Mouse (Mus musculus) midbrain, embryonic 14.5 days (tissue): ENCODE measurements at regions not wholly inside any gene's neighbourhood (a gene's known extent, or its start where the extent isn't known, plus 50 kb on each side); places are given as distances from the start of the nearest gene placed in this dataset.
A peak's percentile ranks its signal among the peaks of the same experiment; 100 is the strongest.

ENCODE experiments used
- ATAC-seq: fragments of 200-750 bp; cut with Nextera tagmentation; 2 replicates; pipeline ENCODE4 v1.8.0; 2017; ENCODE audit warnings: moderate number of reproducible peaks, moderate library complexity; ENCODE audit not compliant: low FRiP score, low TSS enrichment
- DNase-seq: peaks from one replicate; pipeline ENCODE4 v3.0.0-alpha.2; 2015
- H3K27ac ChIP-seq: fragments of 300-500 bp; sonication (generic); replicated peaks from 2 replicates; pipeline ENCODE4 v1.5.1; 2014; ENCODE audit warnings: mild to moderate bottlenecking, low read depth, low read length, moderate library complexity
- H3K27me3 ChIP-seq: fragments of 300-500 bp; sonication (generic); 2 replicates; pipeline ENCODE4 v1.6.1; 2014; ENCODE audit warnings: low read length, control low read depth, mixed read lengths; ENCODE audit not compliant: control insufficient read depth, insufficient read depth
- H3K36me3 ChIP-seq: fragments of 300-500 bp; sonication (generic); 2 replicates; pipeline ENCODE4 v1.6.1; 2014; ENCODE audit warnings: low read length, control low read depth; ENCODE audit not compliant: control insufficient read depth, insufficient read depth
- H3K4me1 ChIP-seq: fragments of 300-500 bp; sonication (generic); 2 replicates; pipeline ENCODE4 v1.6.1; 2014; ENCODE audit warnings: mild to moderate bottlenecking, antibody characterized with exemption, low read length, control low read depth; ENCODE audit not compliant: control insufficient read depth, insufficient read depth
- H3K4me2 ChIP-seq: fragments of 300-500 bp; sonication (generic); 2 replicates; pipeline ENCODE4 v1.6.1; 2014; ENCODE audit warnings: mild to moderate bottlenecking, low read length, moderate library complexity
- H3K4me3 ChIP-seq: fragments of 300-500 bp; sonication (generic); replicated peaks from 2 replicates; pipeline ENCODE4 v1.5.1; 2014; ENCODE audit warnings: low read depth, low read length
- H3K9ac ChIP-seq: fragments of 300-500 bp; sonication (generic); replicated peaks from 2 replicates; pipeline ENCODE4 v1.6.1; 2014; ENCODE audit warnings: mild to moderate bottlenecking, low read length, moderate library complexity
- H3K9me3 ChIP-seq: fragments of 300-500 bp; sonication (generic); 2 replicates; pipeline ENCODE4 v1.6.1; 2016; ENCODE audit warnings: low read length, control low read depth, mixed read lengths; ENCODE audit not compliant: control insufficient read depth
- WGBS: fragments of 180-500 bp; shearing (Covaris S2); extraction: QIAGEN DNeasy Blood & Tissue Kit; methylation state at CpG from one replicate; pipeline ENCODE4 v1.1.7; 2014; 5-methylcytosine and 5-hydroxymethylcytosine counted together

GRCm38 (mm10) chr13:110784162-110784785 lies 389.4 kb downstream of the Plk2 start:
- WGBS: 74% methylated on average over 12 of the region's 12 CpGs
- no peak overlapping the region for H3K4me3 ChIP-seq
- H3K9ac ChIP-seq: no peak overlapping the region
- H3K4me2 ChIP-seq: no peak overlapping the region
- no peaks in the 10 kb centered on the region for H3K36me3 ChIP-seq
- H3K27me3 ChIP-seq: no peaks in the 10 kb centered on the region
- H3K9me3 ChIP-seq: no peaks in the 10 kb centered on the region
- ATAC-seq: no peak
- no peaks in the 10 kb centered on the region for H3K4me1 ChIP-seq
- H3K27ac ChIP-seq: no peak overlapping the region
- DNase-seq: no peak

GRCm38 (mm10) chr13:110784822-110785221 lies 390.0 kb downstream of the Plk2 start:
- Histone ChIP-seq H3K27me3 (no peaks in the 10 kb centered on the region), H3K4me2 (no peak overlapping the region), H3K4me1 (no peaks in the 10 kb centered on the region), H3K27ac (no peak overlapping the region), H3K9ac (no peak overlapping the region), H3K9me3 (no peaks in the 10 kb centered on the region), H3K4me3 (no peak overlapping the region), H3K36me3 (no peaks in the 10 kb centered on the region)
- ATAC-seq: no peak
- no peak for DNase-seq
- WGBS: 86% methylated on average over 5 of the region's 5 CpGs

GRCm38 (mm10) chr13:110798313-110798712 lies 403.5 kb downstream of the Plk2 start:
- Histone ChIP-seq H3K36me3 (no peaks in the 10 kb centered on the region), H3K27me3 (no peaks in the 10 kb centered on the region), H3K4me1 (no peaks in the 10 kb centered on the region), H3K4me3 (no peak overlapping the region), H3K4me2 (no peak overlapping the region), H3K9me3 (no peaks in the 10 kb centered on the region), H3K9ac (no peak overlapping the region), H3K27ac (no peak overlapping the region)
- 81% methylated on average over 7 of the region's 7 CpGs for WGBS
- ATAC-seq (no peak), DNase-seq (no peak)

- Histone ChIP-seq H3K9me3 (no peaks in the 10 kb centered on the region), H3K4me2 (no peak overlapping the region), H3K4me3 (no peak overlapping the region), H3K36me3 (no peaks in the 10 kb centered on the region), H3K27me3 (no peaks in the 10 kb centered on the region), H3K4me1 (no peaks in the 10 kb centered on the region), H3K9ac (no peak overlapping the region), H3K27ac (no peak overlapping the region)
- no peak for DNase-seq
- 85% methylated on average over 6 of the region's 6 CpGs for WGBS
- no peak for ATAC-seq
Observed at GRCm38 (mm10) chr13:110802841-110803240, 408.0 kb downstream of the Plk2 start.

- Histone ChIP-seq H3K4me2 (no peak overlapping the region), H3K9me3 (no peaks in the 10 kb centered on the region), H3K4me1 (no peaks in the 10 kb centered on the region), H3K27me3 (no peaks in the 10 kb centered on the region), H3K4me3 (no peak overlapping the region), H3K27ac (no peak overlapping the region), H3K36me3 (no peaks in the 10 kb centered on the region), H3K9ac (no peak overlapping the region)
- ATAC-seq (no peak), DNase-seq (no peak)
- WGBS: 77% methylated on average over 6 of the region's 6 CpGs
Observed at GRCm38 (mm10) chr13:110812401-110812800, 417.6 kb downstream of the Plk2 start.

- no peak overlapping the region for H3K9ac ChIP-seq
- WGBS: 52% methylated on average over 1 of the region's 1 CpGs
- H3K4me2 ChIP-seq: no peak overlapping the region
- no peak overlapping the region for H3K27ac ChIP-seq
- no peak for ATAC-seq
- no peaks in the 10 kb centered on the region for H3K4me1 ChIP-seq
- no peak overlapping the region for H3K4me3 ChIP-seq
- peak; percentile 25 for DNase-seq
- H3K27me3 ChIP-seq: no peaks in the 10 kb centered on the region
- H3K36me3 ChIP-seq: no peaks in the 10 kb centered on the region
- no peaks in the 10 kb centered on the region for H3K9me3 ChIP-seq
Observed at GRCm38 (mm10) chr13:110814066-110814465, 419.2 kb downstream of the Plk2 start.

GRCm38 (mm10) chr13:110819301-110819862 lies 424.5 kb downstream of the Plk2 start:
- H3K27ac ChIP-seq: no peak overlapping the region
- H3K27me3 ChIP-seq: no peaks in the 10 kb centered on the region
- H3K4me1 ChIP-seq: peaks cover 6% of the 10 kb centered on the region; the same call in 1 of the 2 replicates
- no peaks in the 10 kb centered on the region for H3K36me3 ChIP-seq
- peak; percentile 30 for DNase-seq
- ATAC-seq: no peak
- no peaks in the 10 kb centered on the region for H3K9me3 ChIP-seq
- 8% methylated on average over 2 of the region's 2 CpGs for WGBS
- H3K9ac ChIP-seq: no peak overlapping the region
- H3K4me2 ChIP-seq: no peak overlapping the region
- no peak overlapping the region for H3K4me3 ChIP-seq

- Histone ChIP-seq H3K9me3 (no peaks in the 10 kb centered on the region), H3K4me2 (no peak overlapping the region), H3K27me3 (no peaks in the 10 kb centered on the region), H3K9ac (no peak overlapping the region), H3K27ac (no peak overlapping the region), H3K4me3 (no peak overlapping the region), H3K36me3 (no peaks in the 10 kb centered on the region), H3K4me1 (no peaks in the 10 kb centered on the region)
- DNase-seq: no peak
- no peak for ATAC-seq
- 94% methylated on average over 9 of the region's 9 CpGs for WGBS
Observed at GRCm38 (mm10) chr13:110824878-110825277, 429.9 kb upstream of the Actbl2 start.

- Histone ChIP-seq H3K36me3 (no peaks in the 10 kb centered on the region), H3K4me2 (no peak overlapping the region), H3K9me3 (no peaks in the 10 kb centered on the region), H3K4me3 (no peak overlapping the region), H3K27me3 (no peaks in the 10 kb centered on the region), H3K9ac (no peak overlapping the region), H3K27ac (0 out of 2 replicates have a peak overlapping the region, but pooled peaks have one; percentile 13), H3K4me1 (peaks cover 6% of the 10 kb centered on the region; the same call in 1 of the 2 replicates)
- WGBS: 41% methylated on average over 5 of the region's 5 CpGs
- DNase-seq: peak; percentile 59
- peak; percentile 53; the same call in 1 of the 2 replicates for ATAC-seq
Observed at GRCm38 (mm10) chr13:110832442-110832841, 422.4 kb upstream of the Actbl2 start.
